Mouse (Mus musculus): ENCODE measurements around the gene Trio. TPM values are rescaled to one million over a fixed set of nuclear protein-coding genes. Genes with fewer than 3 reads are reported as not detected.
A peak's percentile ranks its signal among the peaks of the same experiment; 100 is the strongest.

Gene Trio
- 187 and 207 TPM in 2 replicates for polyA plus RNA-seq (2012; rRNA removed)

DNA sequence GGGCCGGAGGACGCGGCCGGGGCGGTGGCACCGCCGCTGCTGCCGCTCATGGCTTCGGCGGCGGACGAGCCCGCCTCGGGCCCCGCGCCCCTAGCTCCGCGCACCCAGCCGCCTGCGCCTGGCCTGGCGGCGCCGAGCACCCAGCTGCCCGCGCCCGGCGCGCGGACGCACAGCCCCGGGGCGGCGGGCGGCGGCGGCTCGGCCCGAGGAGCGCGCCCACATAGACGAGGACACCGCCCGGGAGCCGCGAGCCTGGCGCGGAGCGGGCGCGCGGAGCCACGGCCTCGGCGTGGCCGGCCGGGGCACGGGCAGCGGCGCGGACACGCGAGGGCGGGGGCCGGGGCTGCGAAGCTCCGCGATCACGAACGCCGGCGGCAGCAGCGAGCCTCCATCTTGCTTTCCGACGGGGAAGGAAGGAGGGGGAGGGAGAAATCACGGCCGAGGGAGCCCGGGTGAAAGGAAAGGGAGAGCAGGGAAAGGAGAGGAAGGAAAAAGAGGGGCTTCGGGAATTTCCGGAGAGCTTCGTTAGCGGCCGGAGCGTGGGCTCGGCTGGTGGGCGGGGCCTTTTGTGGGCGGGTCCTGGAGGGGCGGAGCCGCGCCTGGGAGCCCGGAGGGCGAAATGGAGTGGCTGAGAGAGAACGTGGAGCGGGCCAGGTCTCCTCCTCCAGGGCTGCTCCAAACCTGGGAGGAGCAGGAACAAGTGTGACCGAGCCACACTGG, at the start of gene Trio:
Gene Trio, minus strand, starts transcription at position 402 of the 720 bp plus-strand sequence.
- WGBS = 4% methylated on average over 87 of the region's 94 CpGs
- peak; percentile 98 to 99 for DNase-seq
- H3K4me3 ChIP-seq (replicated peaks; ENCODE audit: insufficient read depth, low read depth, low read length) = peak within 1 kb of the TSS; percentile 99
- TF ChIP-seq POLR2A (IDR thresholded peaks at IDR 0.05; ENCODE audit: borderline replicate concordance, insufficient read depth, low read length) = 0 out of 2 replicates have a peak, but pooled peaks have one; percentile 53
- no peak for TF ChIP-seq CTCF (IDR thresholded peaks at IDR 0.05; ENCODE audit: borderline replicate concordance, insufficient read depth, low read depth, low read length)
- H3K27ac ChIP-seq (ENCODE audit: insufficient read depth, low read length) = peak within 1 kb of the TSS; percentile 86
- no peaks in the 10 kb centered on the region for H3K27me3 ChIP-seq (ENCODE audit: control insufficient read depth, insufficient read depth, low read length)
- H3K4me1 ChIP-seq (ENCODE audit: control insufficient read depth, insufficient read depth, low read length) = peaks cover 15% of the 10 kb centered on the region

DNA sequence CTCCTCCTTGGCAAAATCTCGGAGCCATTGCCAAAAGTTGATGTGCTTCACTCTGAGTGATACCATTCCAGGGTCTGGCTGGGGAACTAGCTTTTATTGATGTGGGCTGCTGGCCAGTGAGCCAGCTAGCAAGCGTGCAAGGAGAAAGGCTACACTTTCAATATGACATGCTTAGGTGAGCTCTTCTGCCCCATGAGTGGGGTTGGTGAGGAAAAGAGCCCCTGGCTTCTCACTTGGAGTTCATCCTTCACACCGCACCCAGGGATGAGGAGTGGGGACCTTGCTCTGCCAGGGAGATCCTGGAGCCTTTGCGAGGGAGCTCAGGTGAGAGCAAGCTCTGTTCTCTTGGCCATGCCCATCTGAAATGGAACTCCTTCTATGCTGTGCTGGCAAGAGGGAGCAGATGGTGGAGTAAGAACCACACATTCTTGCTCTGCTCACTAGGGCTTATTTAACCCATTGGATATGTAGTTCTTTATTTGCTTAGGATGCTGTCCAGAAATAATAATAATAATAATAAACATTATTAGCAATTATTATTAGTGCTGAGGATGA, 48.8 kb upstream of the Trio start:
- H3K27ac ChIP-seq (ENCODE audit: insufficient read depth, low read length) = no peak overlapping the region
- H3K4me1 ChIP-seq (ENCODE audit: control insufficient read depth, insufficient read depth, low read length) = no peaks in the 10 kb centered on the region
- TF ChIP-seq POLR2A (IDR thresholded peaks at IDR 0.05; ENCODE audit: borderline replicate concordance, insufficient read depth, low read length) (no peak), CTCF (IDR thresholded peaks at IDR 0.05; ENCODE audit: borderline replicate concordance, insufficient read depth, low read depth, low read length) (no peak)
- H3K4me3 ChIP-seq (replicated peaks; ENCODE audit: insufficient read depth, low read depth, low read length) = no peak overlapping the region
- WGBS = 58% methylated on average over 4 of the region's 4 CpGs
- H3K27me3 ChIP-seq (ENCODE audit: control insufficient read depth, insufficient read depth, low read length) = no peaks in the 10 kb centered on the region
- peak; percentile 28 to 51 for DNase-seq

DNA sequence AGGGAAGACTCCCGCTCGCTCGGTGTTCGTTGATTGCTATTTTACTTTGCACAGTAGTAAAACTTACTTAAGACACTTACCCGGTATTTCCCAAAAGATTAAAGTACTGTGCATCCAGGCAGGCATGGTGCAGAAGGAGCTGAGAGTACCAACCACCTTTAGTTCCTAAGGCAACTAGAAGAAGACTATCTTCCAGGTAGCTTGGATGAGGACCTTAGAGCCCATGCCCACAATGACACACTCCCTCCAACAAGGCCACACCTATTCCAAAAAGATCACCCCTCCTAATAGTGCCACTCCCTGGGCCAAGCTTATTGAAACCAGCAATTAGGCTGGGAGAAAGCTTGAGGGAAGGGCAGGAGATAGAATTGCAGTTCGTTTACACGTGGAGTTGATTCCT, 46.0 kb upstream of the Trio start:
- Histone ChIP-seq H3K4me1 (ENCODE audit: control insufficient read depth, insufficient read depth, low read length) (no peaks in the 10 kb centered on the region), H3K4me3 (replicated peaks; ENCODE audit: insufficient read depth, low read depth, low read length) (no peak overlapping the region), H3K27me3 (ENCODE audit: control insufficient read depth, insufficient read depth, low read length) (no peaks in the 10 kb centered on the region), H3K27ac (ENCODE audit: insufficient read depth, low read length) (no peak overlapping the region)
- DNase-seq = no peak
- TF ChIP-seq CTCF (IDR thresholded peaks at IDR 0.05; ENCODE audit: borderline replicate concordance, insufficient read depth, low read depth, low read length) (no peak), POLR2A (IDR thresholded peaks at IDR 0.05; ENCODE audit: borderline replicate concordance, insufficient read depth, low read length) (no peak)
- 65% methylated on average over 7 of the region's 7 CpGs for WGBS

DNA sequence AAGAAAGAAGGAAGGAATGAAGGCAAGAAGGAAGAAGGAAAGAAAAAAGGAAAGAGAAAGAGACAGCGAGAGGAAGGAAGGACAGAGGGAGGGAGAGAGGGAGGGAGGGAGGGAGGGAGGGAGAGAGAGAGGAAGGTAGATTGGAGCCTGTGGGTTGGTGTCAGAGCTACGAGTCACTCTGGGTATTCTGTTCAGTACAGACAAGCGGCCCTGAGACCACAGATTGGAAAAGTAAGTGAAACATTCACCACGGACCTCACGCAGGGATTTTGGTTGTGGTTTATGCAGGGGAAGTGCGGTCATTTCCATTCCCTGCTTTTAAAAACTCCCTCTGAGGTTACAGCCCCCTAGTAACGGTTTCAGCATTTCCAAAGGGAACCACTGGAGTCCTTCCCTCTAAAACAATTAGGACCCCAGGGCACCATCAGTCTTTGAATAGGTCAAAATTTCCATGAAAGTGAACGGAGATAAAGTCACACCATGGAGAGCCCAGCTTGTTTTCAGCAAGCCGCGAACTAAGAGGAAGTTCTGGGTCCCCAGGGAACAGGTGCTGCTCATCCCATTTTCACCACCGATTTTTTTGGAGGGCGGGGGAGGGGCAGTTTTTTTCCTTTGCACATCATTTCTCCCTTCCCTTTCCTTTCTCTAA, 45.2 kb upstream of the Trio start:
- H3K4me1 ChIP-seq (ENCODE audit: control insufficient read depth, insufficient read depth, low read length) = no peaks in the 10 kb centered on the region
- H3K4me3 ChIP-seq (replicated peaks; ENCODE audit: insufficient read depth, low read depth, low read length) = no peak overlapping the region
- no peaks in the 10 kb centered on the region for H3K27me3 ChIP-seq (ENCODE audit: control insufficient read depth, insufficient read depth, low read length)
- no peak for DNase-seq
- 6% methylated on average over 12 of the region's 12 CpGs for WGBS
- TF ChIP-seq CTCF (IDR thresholded peaks at IDR 0.05; ENCODE audit: borderline replicate concordance, insufficient read depth, low read depth, low read length) (no peak), POLR2A (IDR thresholded peaks at IDR 0.05; ENCODE audit: borderline replicate concordance, insufficient read depth, low read length) (no peak)
- H3K27ac ChIP-seq (ENCODE audit: insufficient read depth, low read length) = no peak overlapping the region

DNA sequence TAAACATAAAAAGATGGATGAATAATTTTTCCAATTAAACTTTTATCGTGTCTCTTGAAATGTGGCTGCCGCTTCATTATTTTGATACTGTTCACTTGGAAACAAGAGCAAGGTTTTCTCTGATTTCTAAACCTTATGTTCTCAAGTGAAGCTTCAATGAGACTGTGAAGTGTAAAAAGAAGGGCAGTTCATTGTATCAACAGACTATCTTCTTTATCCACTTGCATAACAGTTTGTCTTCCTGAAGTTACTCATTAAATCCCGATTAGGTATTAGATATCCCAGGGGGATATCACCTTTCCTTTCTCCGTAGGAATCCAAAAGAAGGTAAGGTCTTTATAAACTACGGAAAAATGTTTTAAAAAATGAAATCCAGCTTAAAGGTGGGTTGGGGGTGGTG, 44.6 kb upstream of the Trio start:
- 74% methylated on average over 5 of the region's 5 CpGs for WGBS
- Histone ChIP-seq H3K4me3 (replicated peaks; ENCODE audit: insufficient read depth, low read depth, low read length) (no peak overlapping the region), H3K4me1 (ENCODE audit: control insufficient read depth, insufficient read depth, low read length) (no peaks in the 10 kb centered on the region), H3K27ac (ENCODE audit: insufficient read depth, low read length) (no peak overlapping the region), H3K27me3 (ENCODE audit: control insufficient read depth, insufficient read depth, low read length) (no peaks in the 10 kb centered on the region)
- no peak for TF ChIP-seq CTCF (IDR thresholded peaks at IDR 0.05; ENCODE audit: borderline replicate concordance, insufficient read depth, low read depth, low read length)
- TF ChIP-seq POLR2A (IDR thresholded peaks at IDR 0.05; ENCODE audit: borderline replicate concordance, insufficient read depth, low read length) = no peak
- DNase-seq = no peak

DNA sequence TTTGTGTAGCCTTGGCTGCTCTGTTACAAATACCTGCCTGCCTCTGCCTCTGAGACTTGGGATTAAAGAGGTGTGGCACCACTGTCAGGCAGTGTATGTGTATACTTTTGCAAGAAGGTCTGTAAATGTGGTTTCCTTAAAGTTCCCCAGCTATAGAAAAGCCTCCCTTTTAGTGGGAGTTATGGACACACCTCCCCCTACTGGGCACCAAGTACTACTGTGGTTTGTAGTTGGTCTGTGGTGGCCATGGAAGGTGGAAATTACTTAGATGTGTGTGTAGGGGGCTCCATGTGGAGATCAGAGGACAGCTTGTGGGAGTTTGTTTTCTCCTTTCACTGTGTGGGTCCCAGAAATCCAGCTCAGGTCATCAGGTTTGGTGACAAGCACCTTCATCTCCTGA, 41.7 kb upstream of the Trio start:
- H3K4me1 ChIP-seq (ENCODE audit: control insufficient read depth, insufficient read depth, low read length) = no peaks in the 10 kb centered on the region
- TF ChIP-seq CTCF (IDR thresholded peaks at IDR 0.05; ENCODE audit: borderline replicate concordance, insufficient read depth, low read depth, low read length) = peak; percentile 39; the same call in 1 of the 2 replicates
- no peak for TF ChIP-seq POLR2A (IDR thresholded peaks at IDR 0.05; ENCODE audit: borderline replicate concordance, insufficient read depth, low read length)
- H3K27me3 ChIP-seq (ENCODE audit: control insufficient read depth, insufficient read depth, low read length) = no peaks in the 10 kb centered on the region
- H3K27ac ChIP-seq (ENCODE audit: insufficient read depth, low read length) = no peak overlapping the region
- no peak overlapping the region for H3K4me3 ChIP-seq (replicated peaks; ENCODE audit: insufficient read depth, low read depth, low read length)
- DNase-seq = peak in 1 of 2 experiments; percentile 15

DNA sequence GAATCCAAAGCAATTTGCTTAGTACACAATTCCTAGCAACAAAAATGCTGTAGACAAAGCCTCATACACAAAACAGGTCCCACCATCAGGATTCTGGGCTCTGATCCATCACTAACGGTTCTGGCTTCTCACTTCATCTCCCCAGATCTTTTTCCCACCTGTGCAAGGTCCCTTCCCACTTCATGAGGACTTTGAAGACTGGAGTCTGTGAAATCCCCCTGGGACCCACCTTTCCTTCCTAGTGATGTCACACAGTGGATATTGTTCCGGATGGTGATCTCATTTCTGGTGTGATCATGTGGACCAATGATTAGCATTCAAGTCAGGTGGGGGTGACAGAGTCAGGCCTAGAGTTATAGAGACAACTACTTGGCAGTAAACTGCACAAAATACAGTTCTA, 40.8 kb upstream of the Trio start:
- no peak overlapping the region for H3K27ac ChIP-seq (ENCODE audit: insufficient read depth, low read length)
- WGBS = 79% methylated on average over 2 of the region's 2 CpGs

More for the DNA sequence above, 40.8 kb upstream of the Trio start:
- no peak for TF ChIP-seq POLR2A (IDR thresholded peaks at IDR 0.05; ENCODE audit: borderline replicate concordance, insufficient read depth, low read length)
- TF ChIP-seq CTCF (IDR thresholded peaks at IDR 0.05; ENCODE audit: borderline replicate concordance, insufficient read depth, low read depth, low read length) = no peak
- H3K4me1 ChIP-seq (ENCODE audit: control insufficient read depth, insufficient read depth, low read length) = no peaks in the 10 kb centered on the region
- no peaks in the 10 kb centered on the region for H3K27me3 ChIP-seq (ENCODE audit: control insufficient read depth, insufficient read depth, low read length)
- no peak overlapping the region for H3K4me3 ChIP-seq (replicated peaks; ENCODE audit: insufficient read depth, low read depth, low read length)
- no peak for DNase-seq
